Mouse (Mus musculus) adrenal gland, adult (tissue): ENCODE results near the gene Thumpd1.

Source experiments
- DNase-seq, 2 experiments: peaks; one replicate each; pipeline ENCODE4 v3.0.0; 2022 to 2023; ENCODE audit warnings: low spot score in 1 of 2; ENCODE audit not compliant: inconsistent age in 2 of 2

Gene Thumpd1

DNA sequence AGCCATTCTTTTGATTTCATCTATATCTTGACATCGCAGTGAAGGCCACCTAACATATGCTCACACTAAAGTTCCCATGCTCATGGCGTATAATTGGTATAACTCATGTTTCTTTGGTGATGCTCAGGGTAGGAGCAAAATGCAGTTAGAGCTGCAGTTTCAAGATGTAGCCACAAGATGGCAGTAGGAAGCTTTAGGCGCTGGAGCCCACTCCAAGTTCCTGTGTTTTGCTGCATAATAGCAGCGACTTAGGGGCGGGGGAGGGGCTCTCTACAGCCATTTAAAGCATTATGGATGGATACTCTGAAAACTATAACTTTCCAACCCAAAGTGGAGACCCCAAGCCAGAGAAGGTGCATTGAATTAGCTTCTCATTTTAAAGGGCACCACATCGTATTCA lies 47.1 kb downstream of the Thumpd1 start:
- peak; percentile 28 to 66 for DNase-seq

GRCm38 (mm10) chr7:119670925-119671324 lies 49.7 kb downstream of the Thumpd1 start:
- DNase-seq, result peak; percentile 19 to 66

- DNase-seq, result no peak
Observed at GRCm38 (mm10) chr7:119670395-119670794, 50.2 kb downstream of the Thumpd1 start.

- DNase-seq, result peak in 1 of 2 experiments; percentile 16
Observed at GRCm38 (mm10) chr7:119667893-119668292, 52.7 kb downstream of the Thumpd1 start.
